Mouse (Mus musculus): ENCODE measurements around the gene Olfr433. TPM values are rescaled to one million over a fixed set of nuclear protein-coding genes. Genes with fewer than 3 reads are reported as not detected.

Olfr433 gene
- total RNA-seq, 2 experiments from 2014 or later: not detected

- no peak overlapping the region for H3K4me3 ChIP-seq
- no peak for DNase-seq (ENCODE audit: extremely low spot score in 1 of 2, low spot score in 2 of 2)
- intact Hi-C loops (cut with DNase I): no loop called here
- no peak for TF ChIP-seq CTCF (IDR thresholded peaks at IDR 0.05)
- H3K27ac ChIP-seq: no peak overlapping the region
Measured at GRCm38 (mm10) chr1:174050532-174050931, 10.0 kb downstream of the Olfr433 start.

DNA sequence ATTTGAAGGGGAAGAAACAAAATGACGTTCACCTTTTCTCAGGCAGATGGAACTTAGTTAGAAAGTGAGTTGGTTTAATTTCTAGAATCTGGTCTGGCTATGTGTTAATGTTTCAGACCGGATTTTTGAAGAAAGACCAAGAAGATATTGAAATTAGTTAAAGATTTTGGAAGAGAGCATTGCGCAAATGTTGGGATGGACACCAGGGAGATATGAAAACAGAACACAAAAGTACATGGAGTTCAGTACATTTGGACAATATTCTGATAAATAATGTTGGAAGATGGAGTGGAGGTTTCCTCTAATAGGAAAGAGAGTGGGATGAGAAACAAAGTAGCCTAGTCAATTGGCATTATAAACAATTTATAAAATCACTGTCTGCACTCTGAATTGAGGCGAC lies 11.0 kb downstream of the Olfr433 start:
- no peak for TF ChIP-seq CTCF (IDR thresholded peaks at IDR 0.05)

GRCm38 (mm10) chr1:174051931-174052536 lies 11.5 kb downstream of the Olfr433 start:
- intact Hi-C loops (cut with DNase I): no loop called here
- no peak for DNase-seq (ENCODE audit: extremely low spot score in 1 of 2, low spot score in 2 of 2)
- no peak for TF ChIP-seq CTCF (IDR thresholded peaks at IDR 0.05)
- no peak overlapping the region for H3K27ac ChIP-seq
- H3K4me3 ChIP-seq: no peak overlapping the region

More for the DNA sequence above, 11.0 kb downstream of the Olfr433 start:
- no peak overlapping the region for H3K4me3 ChIP-seq
- DNase-seq (ENCODE audit: extremely low spot score in 1 of 2, low spot score in 2 of 2): no peak
- intact Hi-C loops (cut with DNase I): no loop called here
- no peak overlapping the region for H3K27ac ChIP-seq

DNA sequence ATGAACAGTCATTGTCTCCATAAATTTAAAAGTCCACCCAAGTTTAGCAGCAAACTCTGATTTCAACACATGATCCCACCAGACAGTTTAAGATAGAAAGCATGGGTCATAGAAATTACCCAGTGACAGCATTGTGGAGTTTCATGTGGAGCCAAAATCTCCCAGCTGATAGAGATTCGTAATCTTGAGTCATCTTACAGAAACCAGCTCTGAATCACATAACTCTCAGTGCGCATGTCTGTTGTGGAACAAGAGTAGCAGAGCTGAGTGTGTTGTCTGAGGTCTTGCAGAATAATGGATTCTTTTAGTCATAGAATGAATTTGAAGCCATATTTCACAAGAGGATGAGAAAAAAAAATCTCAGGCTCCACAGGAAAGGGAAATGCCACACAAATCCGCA lies 12.5 kb downstream of the Olfr433 start:
- TF ChIP-seq CTCF (IDR thresholded peaks at IDR 0.05): no peak
- Histone ChIP-seq H3K27ac (no peak overlapping the region), H3K4me3 (no peak overlapping the region)
- intact Hi-C loops (cut with DNase I): no loop called here
- no peak for DNase-seq (ENCODE audit: extremely low spot score in 1 of 2, low spot score in 2 of 2)

GRCm38 (mm10) chr1:174055248-174055647 lies 14.7 kb downstream of the Olfr433 start:
- intact Hi-C loops (cut with DNase I): no loop called here
- no peak for TF ChIP-seq CTCF (IDR thresholded peaks at IDR 0.05)
- DNase-seq (ENCODE audit: extremely low spot score in 1 of 2, low spot score in 2 of 2): no peak

DNA sequence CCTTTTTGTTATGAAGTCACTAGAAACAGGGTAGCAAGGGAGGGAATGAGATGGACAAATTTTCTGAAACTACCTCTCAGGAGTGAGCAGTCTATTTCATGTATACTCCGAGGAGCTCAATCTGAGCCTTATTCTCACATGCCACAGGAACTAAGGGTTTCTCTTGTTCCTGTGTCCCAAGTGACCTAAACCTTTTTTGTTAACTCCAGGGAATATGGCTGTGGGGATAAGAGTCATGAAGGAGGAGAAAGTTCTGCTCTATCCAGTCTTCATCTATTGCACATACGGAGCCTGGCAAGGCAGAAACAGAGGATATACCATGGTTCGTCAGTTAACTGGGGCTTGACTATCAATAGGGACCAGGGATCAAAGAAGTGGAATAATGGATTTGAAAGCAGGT lies 25.8 kb downstream of the Olfr433 start, which contains the start of gene Olfr430:
Gene Olfr430, plus strand, starts transcription at position 301 of the 400 bp plus-strand sequence.
- no peak within 1 kb of the TSS for H3K27ac ChIP-seq
- DNase-seq (ENCODE audit: extremely low spot score in 1 of 2, low spot score in 2 of 2): no peak
- no peak for TF ChIP-seq CTCF (IDR thresholded peaks at IDR 0.05)
- intact Hi-C loops (cut with DNase I): no loop called here
- no peak within 1 kb of the TSS for H3K4me3 ChIP-seq

More at GRCm38 (mm10) chr1:174055248-174055647, 14.7 kb downstream of the Olfr433 start:
- H3K4me3 ChIP-seq: no peak overlapping the region
- no peak overlapping the region for H3K27ac ChIP-seq

DNA sequence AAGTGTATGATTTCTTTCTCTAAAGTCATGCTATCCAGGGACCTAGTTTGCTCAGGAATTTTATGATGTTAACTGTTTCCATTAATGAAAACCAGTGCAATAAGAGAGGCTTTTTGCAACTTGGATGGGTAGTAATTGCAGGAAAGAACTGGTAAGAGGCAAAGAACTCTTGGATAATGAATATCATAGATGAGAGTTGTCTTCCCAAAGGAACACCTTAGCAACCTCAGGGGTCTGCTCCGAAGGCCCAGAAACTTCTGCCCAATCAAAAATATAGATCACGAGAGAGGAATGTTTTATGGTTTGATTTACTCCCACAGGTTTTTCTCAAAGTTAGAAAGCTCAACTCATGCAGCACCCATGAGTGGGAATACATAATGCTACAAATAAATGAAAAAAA lies 43.5 kb downstream of the Olfr433 start, which contains the start of gene Olfr429:
Gene Olfr429, plus strand, starts transcription at position 301 of the 400 bp plus-strand sequence.
- Histone ChIP-seq H3K27ac (no peak within 1 kb of the TSS), H3K4me3 (no peak within 1 kb of the TSS)
- no peak for TF ChIP-seq CTCF (IDR thresholded peaks at IDR 0.05)
- DNase-seq (ENCODE audit: extremely low spot score in 1 of 2, low spot score in 2 of 2): no peak
- intact Hi-C loops (cut with DNase I): no loop called here

Other genes starting within 250 kb of the Olfr433 start
- not detected for gene Ifi211, start 127.7 kb upstream of the Olfr433 start, total RNA-seq (2021)
- 1 to 10 TPM; 1.5 to 2.3 TPM for gene Mndal, start 98.2 kb upstream of the Olfr433 start, total RNA-seq (2021)
- gene Ifi203, start 98.0 kb upstream of the Olfr433 start, total RNA-seq (2021): under 1 TPM; 0.30 to 0.70 TPM
- gene Ifi202b, start 58.0 kb upstream of the Olfr433 start, total RNA-seq (2021): not detected
- not detected for gene Ifi205, start 8.9 kb upstream of the Olfr433 start, total RNA-seq (2021)
- gene Olfr432, start 8.5 kb downstream of the Olfr433 start, total RNA-seq (2021): not detected
- gene Olfr430, start 25.9 kb downstream of the Olfr433 start, total RNA-seq (2021): not detected
- gene Olfr429, start 43.6 kb downstream of the Olfr433 start, total RNA-seq (2021): not detected
- gene Olfr427, start 56.2 kb downstream of the Olfr433 start, total RNA-seq (2021): not detected
- not detected for gene Olfr231, start 80.5 kb downstream of the Olfr433 start, total RNA-seq (2021)
- gene Olfr424, start 90.8 kb downstream of the Olfr433 start, total RNA-seq (2021): not detected
- gene Olfr420, start 114.9 kb downstream of the Olfr433 start, total RNA-seq (2021): not detected
- under 1 TPM; 0.05 to 0.07 TPM for gene Spta1, start 132.1 kb downstream of the Olfr433 start, total RNA-seq (2021)
- gene Olfr419, start 211.4 kb downstream of the Olfr433 start, total RNA-seq (2021): not detected